Mouse (Mus musculus): ENCODE data around the gene Tst.
A peak's percentile ranks its signal among the peaks of the same experiment; 100 is the strongest.

- 0 out of 2 replicates have a peak, but pooled peaks have one; percentile 9 for TF ChIP-seq POLR2A (IDR thresholded peaks at IDR 0.05; ENCODE audit: borderline replicate concordance, control insufficient read depth, low read depth, low read length)
- no peak for TF ChIP-seq CTCF (IDR thresholded peaks at IDR 0.05; ENCODE audit: control insufficient read depth, insufficient read depth, low read length)
Observed at GRCm38 (mm10) chr15:78405517-78406211, at the start of gene Tst.

Measured in bone marrow, adult 2 months (tissue).